Mouse (Mus musculus) splenic B cell, adult 2 months (primary cell): ENCODE measurements at regions not wholly inside any gene's neighbourhood (a gene's known extent, or its start where the extent isn't known, plus 50 kb on each side); places are given as distances from the start of the nearest gene placed in this dataset.

Experiments
- DNase-seq: peaks from one replicate; pipeline ENCODE4 v3.0.0-alpha.2; 2011; ENCODE audit warnings: low read depth, low spot score
- H3K27me3 ChIP-seq: 2 replicates; pipeline ENCODE4 v1.6.1; 2012; ENCODE audit warnings: mild to moderate bottlenecking, low read length, moderate library complexity, mixed read lengths; ENCODE audit not compliant: control insufficient read depth, poor library complexity, insufficient read depth, severe bottlenecking
- H3K36me3 ChIP-seq: 2 replicates; pipeline ENCODE4 v1.6.1; 2012; ENCODE audit warnings: mild to moderate bottlenecking, low read length, moderate library complexity, mixed read lengths; ENCODE audit not compliant: control insufficient read depth, poor library complexity, insufficient read depth, severe bottlenecking

DNA sequence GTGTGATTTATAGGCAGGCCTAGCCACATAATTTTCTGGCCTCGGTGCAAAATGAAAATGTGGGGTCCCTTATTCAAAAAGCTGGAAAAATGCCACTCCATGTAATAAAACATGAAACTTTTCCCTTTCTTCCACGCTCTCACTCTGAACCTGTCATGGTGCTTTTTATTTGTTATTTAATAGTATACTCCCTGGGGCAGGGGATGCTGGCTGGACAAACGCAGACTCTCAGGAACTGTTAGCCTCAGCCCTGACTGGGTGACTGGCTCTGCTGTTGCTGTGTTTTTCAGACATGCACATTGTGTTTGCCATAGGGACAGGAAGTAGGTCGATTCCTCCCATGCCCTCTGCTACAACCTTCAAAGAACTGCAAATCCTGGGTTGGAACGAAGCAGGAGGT lies 1139.5 kb downstream of the Slc22a22 start:
- H3K36me3 ChIP-seq, result no peaks in the 10 kb centered on the region
- no peak for DNase-seq
- H3K27me3 ChIP-seq, result no peaks in the 10 kb centered on the region

DNA sequence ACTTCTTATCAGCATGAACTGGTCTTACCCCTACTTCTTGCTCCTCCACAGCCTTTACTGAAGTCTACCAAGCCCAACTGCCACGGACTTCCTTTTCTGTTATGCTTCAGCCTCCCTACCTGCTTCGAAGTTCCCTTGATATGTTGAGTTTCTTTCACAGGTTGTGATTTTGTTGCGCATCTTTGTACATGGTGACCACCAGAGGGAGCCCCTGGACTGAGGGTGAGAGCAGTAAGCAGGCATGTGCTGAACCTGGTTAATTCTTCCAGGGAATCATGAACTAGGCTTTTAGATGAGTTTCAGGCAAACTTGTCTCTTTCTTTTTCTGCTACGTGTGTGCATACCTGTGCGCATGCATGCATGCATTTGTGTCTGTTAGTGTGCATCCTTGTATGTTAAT lies 1141.0 kb downstream of the Slc22a22 start:
- Histone ChIP-seq H3K36me3 (no peaks in the 10 kb centered on the region), H3K27me3 (no peaks in the 10 kb centered on the region)
- peak; percentile 1 for DNase-seq

DNA sequence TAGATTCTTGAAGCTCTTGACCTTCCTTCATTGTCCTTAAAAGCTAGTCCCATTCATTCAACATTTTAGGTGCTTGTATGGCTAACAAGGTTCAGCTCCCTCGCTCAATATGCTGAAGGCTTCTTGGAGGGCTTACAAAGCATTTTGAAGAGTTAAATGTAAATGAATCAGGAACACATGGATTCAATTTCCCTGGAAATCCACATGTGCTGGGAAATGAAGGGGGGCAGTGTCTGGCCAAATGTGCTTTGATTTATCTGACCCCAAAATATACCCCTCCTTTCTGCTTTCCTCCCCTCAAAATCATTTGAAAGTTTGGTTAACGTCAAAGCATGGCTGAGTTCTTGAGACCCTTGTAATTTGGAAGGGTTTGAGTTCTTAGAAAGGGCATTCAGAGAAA lies 1142.4 kb downstream of the Slc22a22 start:
- Histone ChIP-seq H3K36me3 (no peaks in the 10 kb centered on the region), H3K27me3 (no peaks in the 10 kb centered on the region)
- no peak for DNase-seq

DNA sequence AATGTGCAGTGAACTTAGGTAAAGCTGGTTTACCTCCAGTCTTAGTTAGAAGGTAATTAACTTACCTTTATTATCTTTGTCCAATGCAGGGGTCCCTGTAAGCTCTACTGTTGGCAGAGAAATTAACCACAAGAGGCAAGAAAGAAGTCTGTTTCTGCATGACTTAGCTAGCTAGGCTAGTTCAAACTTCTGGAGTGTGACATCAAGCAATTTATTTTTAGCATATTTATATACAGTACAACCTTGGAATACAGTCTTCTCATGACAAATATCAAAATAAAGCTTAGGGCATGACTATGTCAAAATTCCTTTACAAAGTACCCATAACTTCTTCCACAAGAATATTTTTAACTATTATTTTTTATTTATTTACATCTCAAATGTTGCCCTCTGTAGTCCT lies 1156.9 kb downstream of the Slc22a22 start:
- no peak for DNase-seq
- H3K27me3 ChIP-seq, result no peaks in the 10 kb centered on the region
- no peaks in the 10 kb centered on the region for H3K36me3 ChIP-seq

GRCm38 (mm10) chr15:56294910-56295438 lies 1182.5 kb downstream of the Slc22a22 start:
- Histone ChIP-seq H3K27me3 (no peaks in the 10 kb centered on the region), H3K36me3 (no peaks in the 10 kb centered on the region)
- no peak for DNase-seq

GRCm38 (mm10) chr15:56278622-56279301 lies 1198.7 kb downstream of the Slc22a22 start:
- no peaks in the 10 kb centered on the region for H3K27me3 ChIP-seq
- no peak for DNase-seq
- no peaks in the 10 kb centered on the region for H3K36me3 ChIP-seq

DNA sequence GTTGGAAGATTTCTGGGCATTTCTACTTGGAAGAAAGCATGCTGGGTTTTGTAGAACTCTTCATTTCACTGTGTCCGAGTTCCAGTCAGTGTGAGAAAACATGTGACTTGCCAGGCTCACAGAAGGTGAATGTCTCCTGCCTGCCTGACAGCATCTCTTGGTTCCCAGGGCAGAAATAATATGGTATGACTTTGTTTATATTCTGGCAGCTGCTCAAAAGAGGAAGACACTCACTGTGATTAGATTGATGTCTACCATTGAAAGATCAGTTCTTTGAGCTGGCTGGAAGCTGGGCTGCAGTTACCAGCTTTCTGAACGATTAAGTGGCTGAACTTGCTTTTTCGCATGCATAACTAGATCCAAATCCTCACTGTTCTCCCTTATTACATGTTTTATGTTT lies 1199.4 kb downstream of the Slc22a22 start:
- Histone ChIP-seq H3K27me3 (no peaks in the 10 kb centered on the region), H3K36me3 (no peaks in the 10 kb centered on the region)
- DNase-seq, result no peak

GRCm38 (mm10) chr15:56248731-56249130 lies 1228.7 kb downstream of the Slc22a22 start:
- no peaks in the 10 kb centered on the region for H3K36me3 ChIP-seq
- no peaks in the 10 kb centered on the region for H3K27me3 ChIP-seq
- no peak for DNase-seq

GRCm38 (mm10) chr15:56244004-56244735 lies 1233.3 kb downstream of the Slc22a22 start:
- DNase-seq, result no peak
- no peaks in the 10 kb centered on the region for H3K27me3 ChIP-seq
- H3K36me3 ChIP-seq, result no peaks in the 10 kb centered on the region

DNA sequence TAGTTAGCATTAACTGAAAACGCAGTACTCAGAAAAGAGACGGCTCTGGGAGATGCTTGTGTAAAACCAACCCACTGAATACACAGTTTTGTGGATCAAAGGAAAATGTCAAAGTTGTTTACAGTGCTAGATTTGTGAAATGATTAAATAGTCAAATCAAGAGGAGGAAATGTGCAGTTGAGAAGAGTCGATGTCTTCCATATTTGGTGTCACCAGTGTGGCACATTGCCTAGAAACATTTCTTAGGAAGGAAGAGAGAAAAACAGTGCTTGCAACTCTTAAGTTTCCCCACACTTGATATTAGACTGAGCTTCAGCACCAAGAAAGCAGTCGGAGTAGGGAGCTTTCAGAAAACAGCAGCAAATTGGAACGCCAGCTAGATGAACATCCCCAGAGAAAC lies 1274.9 kb downstream of the Slc22a22 start:
- no peak for DNase-seq
- Histone ChIP-seq H3K27me3 (no peaks in the 10 kb centered on the region), H3K36me3 (no peaks in the 10 kb centered on the region)

DNA sequence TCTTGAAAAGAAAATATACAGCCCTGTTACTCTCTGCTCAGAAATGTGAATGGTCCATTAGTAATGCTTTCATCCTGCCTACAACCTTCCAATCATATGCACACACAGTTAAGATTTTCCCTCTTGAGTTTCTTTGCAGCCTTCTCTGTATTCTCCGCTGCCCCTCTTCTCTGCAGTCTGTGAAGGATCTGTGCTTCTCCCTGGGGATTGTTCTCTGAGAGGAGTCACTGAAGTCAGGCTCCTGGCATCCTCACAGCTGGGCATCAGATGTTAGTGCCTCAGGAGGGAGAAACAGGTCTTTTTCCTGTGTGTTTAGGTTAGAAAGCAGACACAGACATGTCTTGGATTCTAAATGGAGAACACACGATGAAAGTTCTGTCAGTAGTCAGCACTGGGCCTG lies 1278.1 kb downstream of the Slc22a22 start:
- DNase-seq, result no peak
- Histone ChIP-seq H3K27me3 (no peaks in the 10 kb centered on the region), H3K36me3 (no peaks in the 10 kb centered on the region)

- H3K27me3 ChIP-seq, result no peaks in the 10 kb centered on the region
- no peaks in the 10 kb centered on the region for H3K36me3 ChIP-seq
- DNase-seq, result no peak
Observed at GRCm38 (mm10) chr15:56197425-56198201, 1279.8 kb downstream of the Slc22a22 start.

DNA sequence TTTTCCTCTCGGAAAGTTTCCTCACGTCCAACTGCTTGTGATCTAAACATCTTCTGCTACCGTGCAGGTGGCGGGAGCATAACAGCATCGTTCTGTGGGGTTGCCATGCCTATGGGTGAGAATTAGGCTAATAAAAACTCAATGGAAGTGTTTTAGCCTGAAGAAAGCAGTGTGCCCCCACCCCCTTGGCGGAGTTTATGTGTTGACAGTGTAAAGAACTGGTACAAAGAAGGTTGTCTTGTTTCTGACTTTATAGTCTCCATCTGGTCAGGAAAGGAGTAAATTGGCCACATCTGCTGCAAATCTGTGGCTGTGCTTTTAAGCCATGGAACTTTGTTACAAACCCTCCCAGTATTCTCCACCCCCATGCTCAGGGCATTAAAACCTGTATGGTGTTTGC lies 1311.2 kb downstream of the Slc22a22 start:
- H3K36me3 ChIP-seq, result no peaks in the 10 kb centered on the region
- DNase-seq, result no peak
- no peaks in the 10 kb centered on the region for H3K27me3 ChIP-seq

- no peak for DNase-seq
- Histone ChIP-seq H3K27me3 (no peaks in the 10 kb centered on the region), H3K36me3 (no peaks in the 10 kb centered on the region)
Observed at GRCm38 (mm10) chr15:56158726-56159125, 1318.7 kb downstream of the Slc22a22 start.

DNA sequence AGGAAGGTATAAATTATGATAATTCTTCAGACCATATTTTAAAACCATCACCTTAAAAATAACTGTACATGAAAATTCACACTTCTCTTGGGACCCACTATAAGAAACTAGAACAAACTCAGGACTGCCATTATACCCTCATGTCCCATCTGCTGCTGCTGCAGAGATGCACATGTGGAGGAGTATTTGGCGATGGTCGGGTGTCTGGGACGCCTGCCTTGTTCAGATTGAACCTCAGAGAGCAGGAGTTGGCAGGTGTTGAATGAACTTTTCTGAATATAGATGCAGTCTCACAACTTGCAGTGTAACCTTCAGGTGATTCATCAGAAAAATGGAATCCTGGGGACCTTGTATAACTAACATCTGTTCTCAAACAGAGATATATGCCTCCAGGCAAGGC lies 1338.0 kb downstream of the Slc22a22 start:
- H3K36me3 ChIP-seq, result no peaks in the 10 kb centered on the region
- DNase-seq, result no peak
- no peaks in the 10 kb centered on the region for H3K27me3 ChIP-seq
